Mouse (Mus musculus): ENCODE results near the gene Cox7b2.
"Not testable (repeated sequence)": the region's sequence is repeated elsewhere in the genome, so short reads cannot be mapped to it uniquely, and the experiment has no call there.

Cox7b2 gene

DNA sequence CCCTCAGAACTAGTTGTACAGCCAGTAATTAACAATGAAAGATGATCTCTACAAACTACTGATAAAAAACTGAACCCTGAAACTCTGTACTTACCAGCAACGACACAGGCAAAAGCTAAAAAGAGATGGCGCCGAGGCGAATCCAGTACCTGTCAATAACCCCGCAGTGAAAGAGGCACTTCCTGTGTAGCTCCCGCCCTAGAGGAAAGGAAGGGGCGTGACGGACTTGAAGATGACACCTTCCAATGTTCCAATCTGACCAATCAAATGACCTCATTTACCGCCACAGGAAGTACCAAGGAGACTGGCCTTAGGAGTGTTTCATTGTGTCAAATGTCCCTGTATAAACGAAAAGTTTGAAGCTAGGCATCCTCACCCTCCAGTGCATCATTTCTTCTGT lies at the start of gene Cox7b2:
TSS of gene Cox7b2 (minus strand) at position 127 of the 400 bp plus-strand sequence.
- no peak for DNase-seq

DNA sequence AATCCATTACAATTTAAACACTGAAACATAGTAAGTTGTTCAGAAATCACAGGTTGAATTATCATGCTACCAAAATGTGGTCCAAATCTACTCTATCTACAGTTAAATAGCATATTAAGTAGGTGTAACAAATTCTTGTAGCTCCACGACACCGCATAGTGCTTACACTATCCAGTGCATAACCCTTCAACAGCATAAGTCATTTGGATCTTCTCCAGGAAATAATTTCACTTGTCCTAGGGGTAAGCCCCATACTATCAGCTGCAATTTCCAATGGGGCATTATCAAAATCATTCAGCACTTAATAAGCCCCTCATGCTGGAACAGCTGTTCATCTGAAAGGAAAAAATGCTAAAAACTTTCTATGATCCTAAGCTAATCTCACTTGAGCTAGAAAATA lies 47.3 kb upstream of the Cox7b2 start:
- DNase-seq: no peak

DNA sequence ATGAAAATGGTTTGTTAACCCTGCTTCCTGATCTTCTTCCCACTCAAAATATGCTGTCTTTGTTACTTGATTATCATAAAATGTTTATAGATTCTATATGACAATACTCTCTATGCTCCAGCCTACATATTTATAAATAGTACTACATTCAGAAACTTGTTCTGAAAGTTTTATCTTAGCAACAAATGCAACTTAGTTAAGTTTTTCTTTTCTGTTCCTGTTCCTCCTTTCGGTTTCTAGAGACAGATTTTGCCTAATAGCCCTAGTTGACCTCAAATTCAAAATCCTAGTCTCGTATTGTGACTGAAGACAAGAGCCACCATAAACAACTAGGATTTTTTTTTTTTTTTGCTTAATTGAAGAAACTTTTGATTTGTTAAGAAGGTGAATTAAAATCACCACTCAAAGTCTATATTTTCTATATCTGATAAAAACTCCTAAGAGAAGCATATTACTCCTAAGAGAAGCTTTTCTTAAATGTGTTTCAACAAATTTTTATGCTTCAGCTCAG lies 45.8 kb upstream of the Cox7b2 start:
- no peak for DNase-seq

DNA sequence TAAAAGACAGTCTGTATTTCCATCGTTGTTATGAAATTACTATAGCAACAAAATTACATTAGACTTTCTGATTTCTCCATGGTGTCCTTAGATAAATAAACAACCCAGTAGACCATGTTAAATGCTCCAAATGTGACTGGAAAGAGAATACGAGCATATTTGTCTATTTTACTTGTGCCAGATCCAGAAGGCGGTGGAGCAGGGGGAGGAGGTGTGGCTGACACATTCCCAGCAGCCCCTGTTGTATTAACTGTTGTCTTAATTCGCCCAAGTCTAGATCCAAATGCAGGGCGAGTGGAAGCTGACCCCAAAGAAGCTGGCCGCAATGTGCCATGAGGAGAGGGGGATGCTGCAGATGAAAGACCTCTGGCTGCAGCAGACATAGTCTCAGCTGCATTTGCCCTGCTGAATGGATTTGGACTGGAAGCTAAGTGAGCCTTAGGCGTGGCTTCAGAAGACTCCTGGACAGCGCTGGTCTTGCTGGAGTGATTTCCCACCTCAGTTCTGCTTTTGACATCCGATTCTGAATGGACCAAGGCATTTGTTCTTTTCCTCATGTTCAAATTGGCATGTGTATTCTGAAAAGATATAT lies 23.7 kb upstream of the Cox7b2 start:
- no peak for DNase-seq

DNA sequence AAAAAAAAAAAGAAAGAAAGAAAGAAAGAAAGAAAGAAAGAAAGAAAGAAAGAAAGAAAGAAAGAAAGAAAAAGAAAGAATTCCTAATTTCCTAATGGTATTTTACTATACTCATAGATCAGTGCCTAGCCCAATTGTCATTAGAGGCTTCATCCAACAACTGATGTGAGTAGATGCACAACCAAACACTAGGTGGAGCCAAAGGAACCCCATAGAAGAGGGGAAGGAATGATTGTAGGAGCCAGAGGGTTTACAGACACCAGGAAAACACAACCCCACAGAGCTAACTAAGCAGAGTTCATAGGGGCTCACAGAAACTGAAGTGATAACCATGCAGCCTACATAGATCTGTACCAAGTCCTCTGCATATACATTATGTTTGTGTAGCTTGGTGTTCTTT lies 2.5 kb downstream of the Cox7b2 start:
- DNase-seq: peak in 1 of 2 experiments; percentile 15

DNA sequence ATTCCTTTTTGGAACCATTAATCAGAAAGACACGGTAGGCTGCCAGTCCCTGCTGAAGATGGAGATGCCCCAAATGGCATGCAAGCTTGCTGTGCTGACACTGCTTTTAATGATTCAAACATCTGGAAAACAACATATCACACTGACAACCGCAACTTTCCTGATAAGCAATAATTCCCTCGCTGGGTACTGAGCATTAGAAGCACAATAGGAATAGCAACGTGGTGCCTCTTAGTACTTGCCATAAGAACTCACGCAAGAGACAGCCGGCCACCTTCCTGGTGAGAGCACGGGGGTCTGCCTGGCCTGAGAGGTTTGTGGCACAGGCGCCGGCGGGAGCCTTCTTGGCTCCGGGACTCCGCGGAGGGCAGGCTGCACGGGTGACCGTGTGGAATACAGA lies 22.5 kb downstream of the Cox7b2 start:
- DNase-seq: not testable (repeated sequence)

DNA sequence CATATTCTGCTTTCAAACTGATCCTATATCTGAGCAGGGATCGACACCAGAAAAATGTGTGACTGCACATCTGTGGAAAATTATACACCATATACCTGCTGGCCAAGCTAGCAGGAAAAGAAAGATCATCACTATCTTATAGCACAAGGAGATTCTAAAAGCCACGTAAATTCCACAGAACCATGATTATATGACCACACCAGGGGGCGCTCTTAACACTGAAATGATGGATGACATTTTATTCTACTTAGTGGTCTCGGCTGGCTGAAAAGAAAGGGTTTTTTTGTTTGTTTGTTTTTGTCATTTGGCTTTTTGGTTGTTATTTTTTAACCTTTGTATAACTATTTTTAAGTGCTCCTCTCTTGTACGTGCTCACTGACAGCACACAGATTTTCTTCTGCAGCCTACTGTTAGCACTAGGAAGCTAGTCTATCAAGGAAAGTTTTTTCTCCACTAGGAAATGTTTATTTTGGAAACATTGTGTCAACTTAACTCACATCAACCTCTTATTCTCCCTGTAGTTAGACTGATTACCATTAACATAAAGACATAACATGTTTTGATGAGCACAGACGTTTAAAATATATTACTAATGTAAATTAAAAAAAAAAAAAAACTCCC lies 45.8 kb downstream of the Cox7b2 start:
- DNase-seq: peak; percentile 1 to 36

DNA sequence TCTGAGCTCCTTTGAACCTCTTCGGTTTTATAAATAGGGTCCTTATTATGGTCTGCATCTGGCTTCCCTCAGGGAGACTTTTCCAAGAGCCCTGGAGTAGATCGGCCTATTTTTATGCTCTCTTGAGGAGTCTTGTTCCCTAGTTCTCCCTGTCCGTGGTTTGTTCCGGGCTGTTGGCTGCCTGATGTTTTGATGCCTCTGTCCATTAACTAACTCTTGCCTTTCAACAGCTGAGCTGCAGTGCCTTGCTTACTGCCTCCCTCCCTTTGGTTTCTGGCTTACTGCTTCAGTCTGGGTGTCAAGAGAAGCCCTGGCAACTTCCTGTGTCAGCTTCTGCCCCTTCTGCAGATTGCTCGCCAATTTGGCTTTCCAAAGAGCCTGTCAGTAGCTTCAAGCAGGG lies 52.4 kb downstream of the Cox7b2 start:
- DNase-seq: no peak

DNA sequence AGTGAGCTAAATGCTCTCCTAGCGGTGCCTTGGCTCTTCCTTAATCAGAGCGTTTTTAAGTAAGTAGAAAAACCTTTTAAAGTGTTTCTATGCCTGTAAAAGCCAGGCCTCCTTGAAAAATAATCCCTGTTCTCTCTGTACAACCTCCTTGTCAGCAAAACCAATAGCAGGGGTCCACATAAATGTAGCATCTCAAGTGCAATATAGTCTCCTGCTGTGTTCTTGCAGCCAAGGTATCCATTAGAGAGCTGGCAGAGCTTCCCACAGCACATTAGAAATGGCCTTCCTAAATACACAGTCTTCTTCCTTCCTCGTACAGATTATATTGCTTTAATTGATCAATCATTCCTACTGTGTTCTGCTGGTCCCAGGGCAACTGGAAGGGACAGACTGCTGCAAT lies 91.0 kb downstream of the Cox7b2 start:
- DNase-seq: no peak

DNA sequence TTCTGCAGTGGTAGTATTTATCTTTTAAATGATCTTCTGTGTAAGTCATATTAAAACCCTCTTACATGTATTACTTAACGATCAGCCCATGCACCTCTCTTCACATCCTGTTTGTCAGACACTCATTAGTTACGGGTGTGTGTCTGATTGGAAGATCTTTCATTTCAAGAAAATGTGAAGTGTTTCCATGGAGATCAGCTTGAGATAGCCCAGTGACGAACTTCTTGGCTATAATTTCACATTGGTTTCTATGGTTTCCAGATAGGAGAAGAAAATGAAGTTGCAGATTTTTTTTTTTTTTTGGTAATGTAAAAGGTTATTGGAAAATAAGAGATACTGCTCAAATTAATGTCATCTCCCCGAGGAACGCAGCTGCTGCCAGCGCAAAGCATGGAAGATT lies 107.8 kb downstream of the Cox7b2 start:
- no peak for DNase-seq
